Mouse (Mus musculus) myocyte (in vitro differentiated cells): ENCODE data around the gene Crebrf. TPM values are rescaled to one million over a fixed set of nuclear protein-coding genes. Genes with fewer than 3 reads are reported as not detected.

ENCODE experiments used
- H3K27me3 ChIP-seq: one replicate; pipeline ENCODE4 v1.6.1; 2011; ENCODE audit not compliant: control insufficient read depth, insufficient read depth, insufficient read length
- H3K36me3 ChIP-seq: one replicate; pipeline ENCODE4 v1.6.1; 2011; ENCODE audit not compliant: control insufficient read depth, insufficient read depth
- H3K4me2 ChIP-seq: one replicate; pipeline ENCODE4 v1.6.1; 2011; ENCODE audit warnings: low read depth, control low read depth
- H3K4me3 ChIP-seq: one replicate; pipeline ENCODE4 v1.5.1; 2011; ENCODE audit warnings: mild to moderate bottlenecking, control low read depth, moderate library complexity
- H3K79me2 ChIP-seq: one replicate; pipeline ENCODE4 v1.6.1; 2011; ENCODE audit not compliant: control insufficient read depth, insufficient read depth
- H3ac ChIP-seq: one replicate; pipeline ENCODE4 v1.6.1; 2011; ENCODE audit not compliant: control insufficient read depth, insufficient read length
- CEBPB ChIP-seq: IDR thresholded peaks from 2 replicates; pipeline ENCODE4 v1.6.1; 2011; ENCODE audit warnings: mild to moderate bottlenecking, moderate library complexity; ENCODE audit not compliant: poor library complexity, insufficient read depth, severe bottlenecking
- E2F4 ChIP-seq: IDR thresholded peaks from one replicate; pipeline ENCODE4 v1.6.1; 2011; ENCODE audit warnings: mild to moderate bottlenecking, control low read depth, moderate library complexity; ENCODE audit not compliant: insufficient read depth
- MAX ChIP-seq: IDR thresholded peaks from one replicate; pipeline ENCODE4 v1.6.1; 2011; ENCODE audit warnings: low read depth, mild to moderate bottlenecking, control low read depth
- MYOD1 ChIP-seq, 3 experiments: IDR thresholded peaks; one replicate each; pipeline ENCODE4 v1.6.1; 2011; ENCODE audit warnings: control low read depth in 2 of 3, low read depth in 2 of 3, mild to moderate bottlenecking in 2 of 3, moderate library complexity in 1 of 3; ENCODE audit not compliant: insufficient read length in 2 of 3, control insufficient read depth in 1 of 3
- MYOG ChIP-seq, 3 experiments: IDR thresholded peaks; one replicate each; pipeline ENCODE4 v1.6.1; 2011; ENCODE audit warnings: control low read depth in 2 of 3, low read depth in 2 of 3, mild to moderate bottlenecking in 2 of 3; ENCODE audit not compliant: insufficient read length in 2 of 3, control insufficient read depth in 1 of 3, insufficient read depth in 1 of 3
- POLR2A ChIP-seq: IDR thresholded peaks from one replicate; pipeline ENCODE4 v1.6.1; 2011; ENCODE audit warnings: low read depth, mild to moderate bottlenecking, control low read depth, moderate library complexity; ENCODE audit not compliant: insufficient read length
- POLR2AphosphoS2 ChIP-seq: IDR thresholded peaks from one replicate; pipeline ENCODE4 v1.6.1; 2011; ENCODE audit warnings: low read depth, control low read depth; ENCODE audit not compliant: insufficient read length
- REST ChIP-seq: IDR thresholded peaks from one replicate; pipeline ENCODE4 v1.6.1; 2011; ENCODE audit warnings: mild to moderate bottlenecking, control low read depth, moderate library complexity; ENCODE audit not compliant: insufficient read depth, insufficient read length
- SRF ChIP-seq: IDR thresholded peaks from one replicate; pipeline ENCODE4 v1.6.1; 2011; ENCODE audit warnings: low read depth; ENCODE audit not compliant: control insufficient read depth, insufficient read length
- TCF12 ChIP-seq: IDR thresholded peaks from one replicate; pipeline ENCODE4 v1.6.1; 2011; ENCODE audit warnings: mild to moderate bottlenecking, control low read depth; ENCODE audit not compliant: poor library complexity, insufficient read depth, severe bottlenecking
- TCF3 ChIP-seq: IDR thresholded peaks from one replicate; pipeline ENCODE4 v1.6.1; 2011; ENCODE audit warnings: low read depth, control low read depth; ENCODE audit not compliant: insufficient read length
- USF1 ChIP-seq: IDR thresholded peaks from one replicate; pipeline ENCODE4 v1.6.1; 2011; ENCODE audit warnings: low read depth, mild to moderate bottlenecking, control low read depth, moderate library complexity
- polyA plus RNA-seq: library from polyadenylated mRNA; unstranded; fragments of >200 nt; fragmentation: generic; extraction: Trizol; gene quantifications from one replicate; pipeline ENCODE4 v1.2.1, GENCODE M21; 2012; ENCODE audit warnings: missing spikeins

Crebrf gene
- polyA plus RNA-seq, 1 experiment, result 2.2 TPM

DNA sequence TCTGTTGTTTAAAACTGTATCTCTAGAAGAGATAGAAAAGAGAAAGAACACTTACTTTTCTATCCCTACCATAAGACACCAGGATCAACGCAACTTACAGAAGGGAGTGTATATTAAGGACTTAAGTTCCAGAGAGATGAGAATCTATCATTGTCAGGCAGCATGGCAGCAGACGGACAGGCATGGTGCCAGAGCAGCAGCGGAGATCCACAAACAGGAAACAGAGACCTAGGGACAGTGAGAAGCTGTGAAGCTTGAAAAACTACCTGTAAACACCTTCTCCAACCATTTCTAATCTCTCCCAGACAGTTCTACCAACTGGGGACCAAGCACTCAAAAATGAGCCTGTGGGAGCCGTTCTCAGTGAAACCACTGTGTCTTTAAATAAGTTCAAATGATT, 11.8 kb upstream of the Crebrf start:
- Histone ChIP-seq H3ac (no peak overlapping the region), H3K4me3 (no peak overlapping the region), H3K4me2 (no peak overlapping the region), H3K36me3 (peaks cover 3% of the 10 kb centered on the region), H3K79me2 (no peaks in the 10 kb centered on the region), H3K27me3 (no peaks in the 10 kb centered on the region)
- TF ChIP-seq SRF (no peak), USF1 (no peak), CEBPB (no peak), REST (no peak), TCF12 (no peak), E2F4 (no peak), TCF3 (no peak), POLR2AphosphoS2 (no peak), MAX (no peak), MYOD1 (IDR thresholded peaks at IDR 0.05; ENCODE audit: control insufficient read depth in 1 of 3, insufficient read length in 2 of 3, low read depth in 2 of 3) (no peak), MYOG (IDR thresholded peaks at IDR 0.05; ENCODE audit: control insufficient read depth in 1 of 3, insufficient read depth in 1 of 3, insufficient read length in 2 of 3, low read depth in 2 of 3) (no peak), POLR2A (no peak)

DNA sequence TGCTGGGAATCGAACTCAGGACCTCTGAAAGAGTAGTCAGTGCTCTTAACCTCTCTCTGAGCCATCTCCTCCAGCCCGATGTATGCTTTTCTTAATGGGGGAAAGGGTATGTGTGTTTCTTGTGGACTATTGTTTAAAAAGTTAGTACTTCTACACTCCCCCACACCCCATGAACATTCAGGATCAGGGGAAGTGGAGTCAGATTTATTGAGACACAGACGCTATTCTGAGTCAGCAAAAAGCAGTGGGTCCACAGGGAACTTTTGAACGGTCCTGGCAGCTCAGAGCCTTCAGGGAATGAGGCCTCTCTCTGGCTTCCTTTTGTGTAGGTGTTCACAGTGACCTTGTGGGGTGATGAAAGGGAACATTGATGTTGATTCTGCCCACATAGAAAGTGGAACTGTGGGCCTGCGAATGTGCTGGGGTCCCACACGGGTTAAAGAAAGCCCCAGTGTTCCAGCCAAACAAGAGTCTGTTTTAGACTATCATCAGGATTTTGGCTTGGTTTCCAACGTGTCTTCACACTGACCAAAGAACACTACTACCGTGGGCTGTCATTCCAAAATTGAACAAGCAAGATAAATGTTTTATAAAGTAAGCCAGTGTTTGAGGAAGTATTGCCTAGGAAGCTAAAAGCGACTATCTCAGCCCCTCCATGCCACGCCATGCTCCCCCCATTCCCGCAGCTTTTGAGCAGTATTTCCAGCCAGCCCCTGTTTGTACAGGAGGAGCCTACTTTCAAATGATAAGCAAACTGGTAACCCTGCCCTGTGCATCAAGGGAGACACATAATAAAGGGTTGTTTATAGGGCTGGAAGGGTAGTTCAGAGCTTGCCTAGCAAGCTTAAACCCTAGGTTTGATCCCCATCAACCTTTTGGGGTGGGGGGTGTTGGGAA, 9.7 kb upstream of the Crebrf start:
- TF ChIP-seq POLR2AphosphoS2 (no peak), MAX (no peak), TCF3 (no peak), MYOG (IDR thresholded peaks at IDR 0.05; ENCODE audit: control insufficient read depth in 1 of 3, insufficient read depth in 1 of 3, insufficient read length in 2 of 3, low read depth in 2 of 3) (no peak), CEBPB (no peak), USF1 (no peak), MYOD1 (IDR thresholded peaks at IDR 0.05; ENCODE audit: control insufficient read depth in 1 of 3, insufficient read length in 2 of 3, low read depth in 2 of 3) (no peak), REST (no peak), TCF12 (no peak), E2F4 (no peak), SRF (no peak), POLR2A (no peak)
- H3K4me3 ChIP-seq, result no peak overlapping the region

DNA sequence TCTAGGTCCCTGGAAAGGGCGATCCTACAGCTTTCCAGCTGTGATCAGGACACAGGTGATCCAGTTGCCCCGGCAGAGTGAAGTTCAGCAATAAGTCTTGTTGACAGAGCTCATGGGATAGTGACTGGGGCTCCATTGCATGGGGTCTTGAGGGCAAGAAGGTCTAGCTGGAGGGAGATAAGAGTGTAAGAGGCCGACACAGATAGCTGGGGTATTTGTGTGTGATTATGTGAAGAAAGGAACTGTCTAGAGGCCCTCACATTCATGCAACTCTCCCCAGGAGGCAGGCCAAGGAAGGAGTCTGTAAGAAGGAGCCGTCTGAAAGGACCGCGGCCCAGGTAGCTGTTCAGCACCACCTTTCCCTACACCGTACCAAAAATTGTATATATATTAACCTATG, 8.4 kb upstream of the Crebrf start:
- TF ChIP-seq TCF12 (no peak), SRF (no peak), MYOD1 (IDR thresholded peaks at IDR 0.05; ENCODE audit: control insufficient read depth in 1 of 3, insufficient read length in 2 of 3, low read depth in 2 of 3) (no peak), TCF3 (no peak), E2F4 (no peak), MAX (no peak), CEBPB (no peak), POLR2AphosphoS2 (no peak), MYOG (IDR thresholded peaks at IDR 0.05; ENCODE audit: control insufficient read depth in 1 of 3, insufficient read depth in 1 of 3, insufficient read length in 2 of 3, low read depth in 2 of 3) (no peak), USF1 (no peak), POLR2A (no peak), REST (no peak)
- Histone ChIP-seq H3K4me2 (no peak overlapping the region), H3ac (no peak overlapping the region), H3K36me3 (no peaks in the 10 kb centered on the region), H3K4me3 (no peak overlapping the region), H3K79me2 (no peaks in the 10 kb centered on the region), H3K27me3 (no peaks in the 10 kb centered on the region)

More for the DNA sequence above, 9.7 kb upstream of the Crebrf start:
- no peak overlapping the region for H3ac ChIP-seq
- H3K36me3 ChIP-seq, result no peaks in the 10 kb centered on the region
- no peaks in the 10 kb centered on the region for H3K79me2 ChIP-seq
- no peak overlapping the region for H3K4me2 ChIP-seq
- H3K27me3 ChIP-seq, result no peaks in the 10 kb centered on the region

DNA sequence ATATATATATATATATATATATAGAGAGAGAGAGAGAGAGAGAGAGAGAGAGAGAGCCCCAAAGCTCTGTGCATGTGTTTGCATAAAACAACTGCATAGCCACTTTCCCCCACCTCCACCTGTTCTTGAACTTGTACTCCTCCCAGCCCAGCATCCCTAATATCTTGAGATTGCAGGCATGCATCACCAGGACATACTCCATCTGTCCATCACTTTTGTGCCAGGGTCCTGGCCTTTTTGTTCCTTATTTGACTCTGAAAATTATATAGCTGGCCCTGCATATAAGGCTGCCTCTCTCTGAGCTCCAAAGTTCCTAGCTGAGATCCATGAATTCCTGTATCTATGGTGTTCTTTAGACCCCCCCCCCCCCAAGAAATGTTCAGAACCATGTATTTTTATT, 7.0 kb upstream of the Crebrf start:
- H3K4me2 ChIP-seq, result no peak overlapping the region
- H3K4me3 ChIP-seq, result no peak overlapping the region
- TF ChIP-seq SRF (no peak), USF1 (no peak), POLR2A (no peak), CEBPB (no peak), MAX (no peak), MYOD1 (IDR thresholded peaks at IDR 0.05; ENCODE audit: control insufficient read depth in 1 of 3, insufficient read length in 2 of 3, low read depth in 2 of 3) (no peak), E2F4 (no peak), POLR2AphosphoS2 (no peak), TCF3 (no peak)
- H3ac ChIP-seq, result no peak overlapping the region
- no peaks in the 10 kb centered on the region for H3K36me3 ChIP-seq
- H3K27me3 ChIP-seq, result no peaks in the 10 kb centered on the region
- no peaks in the 10 kb centered on the region for H3K79me2 ChIP-seq
